Mouse (Mus musculus): ENCODE data around the gene Ppif. TPM values are rescaled to one million over a fixed set of nuclear protein-coding genes. Genes with fewer than 3 reads are reported as not detected.

Ppif gene
- polyA plus RNA-seq (2014; fragmentation: Illumina TruSeq; extraction: RNeasy Lipid Tissue Mini Kit (QIAGEN cat#74804); ENCODE audit: low read depth, low replicate concordance): 22.9 TPM

DNA sequence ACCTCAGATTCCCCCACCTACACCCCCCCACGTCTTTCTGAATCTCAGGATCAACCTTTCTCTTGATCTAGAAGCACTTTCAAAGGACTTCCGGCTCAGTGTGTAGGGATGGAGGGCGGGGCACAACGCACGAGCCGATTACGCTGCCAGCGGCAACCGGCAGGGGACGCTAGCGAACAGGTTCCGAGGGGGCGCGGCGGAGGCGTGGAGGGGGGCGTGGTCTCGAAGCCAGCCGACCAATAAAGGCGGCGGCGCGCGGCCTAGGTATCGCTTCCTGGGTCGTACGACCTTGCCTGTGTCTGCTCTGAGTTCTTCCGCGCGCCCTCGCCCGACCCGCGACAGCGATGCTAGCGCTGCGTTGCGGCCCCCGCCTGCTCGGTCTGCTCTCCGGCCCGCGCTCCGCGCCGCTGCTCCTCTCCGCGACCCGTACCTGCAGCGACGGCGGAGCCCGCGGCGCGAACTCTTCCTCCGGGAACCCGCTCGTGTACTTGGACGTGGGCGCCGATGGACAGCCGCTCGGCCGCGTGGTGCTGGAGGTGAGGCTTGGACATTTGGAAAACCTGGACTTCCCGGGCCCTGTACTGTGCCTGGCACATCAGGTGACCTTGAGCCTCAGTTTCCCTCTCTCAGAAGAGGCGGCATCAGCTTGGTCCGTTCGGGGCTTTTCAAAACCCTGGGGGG lies at the start of gene Ppif:
Gene Ppif, plus strand, starts transcription at position 267 of the 681 bp plus-strand sequence.

Other genes starting within 250 kb of the Ppif start
- 18.7 TPM for gene Zmiz1, start 235.0 kb upstream of the Ppif start, polyA plus RNA-seq (2014; fragmentation: Illumina TruSeq; extraction: RNeasy Lipid Tissue Mini Kit (QIAGEN cat#74804); ENCODE audit: low read depth, low replicate concordance)
- gene Zcchc24, start 74.9 kb downstream of the Ppif start, polyA plus RNA-seq (2014; fragmentation: Illumina TruSeq; extraction: RNeasy Lipid Tissue Mini Kit (QIAGEN cat#74804); ENCODE audit: low read depth, low replicate concordance): 7.0 TPM
- gene Anxa11, start 148.0 kb downstream of the Ppif start, polyA plus RNA-seq (2014; fragmentation: Illumina TruSeq; extraction: RNeasy Lipid Tissue Mini Kit (QIAGEN cat#74804); ENCODE audit: low read depth, low replicate concordance): 34.0 TPM
- not detected for gene Plac9a, start 208.9 kb downstream of the Ppif start, polyA plus RNA-seq (2014; fragmentation: Illumina TruSeq; extraction: RNeasy Lipid Tissue Mini Kit (QIAGEN cat#74804); ENCODE audit: low read depth, low replicate concordance)
- gene Tmem254a, start 233.5 kb downstream of the Ppif start, polyA plus RNA-seq (2014; fragmentation: Illumina TruSeq; extraction: RNeasy Lipid Tissue Mini Kit (QIAGEN cat#74804); ENCODE audit: low read depth, low replicate concordance): 54.1 TPM
- 0.81 TPM for gene Cphx1, start 244.2 kb downstream of the Ppif start, polyA plus RNA-seq (2014; fragmentation: Illumina TruSeq; extraction: RNeasy Lipid Tissue Mini Kit (QIAGEN cat#74804); ENCODE audit: low read depth, low replicate concordance)

All from kidney, adult 10 weeks (tissue).